13 mouse cellular contexts compared by ENCODE assay signal in genomic region chr4:149942831-149943741, GRCm38 (mm10). TPM values are rescaled to one million over a fixed set of nuclear protein-coding genes. Genes with fewer than 3 reads are reported as not detected.
DNase-seq lines count a peak whose midpoint lies in the region; ATAC-seq lines count a peak whose summit lies in the region.
"Had no signal": no experiment of that assay in that cellular context is flagged by ENCODE, and none has a peak within 500 bp of the region (broad histone marks: within the 10 kb centered on the region; RNA-seq: fewer than 3 reads in every experiment).

No protein-coding gene starts in this region.

- ATAC-seq in hindbrain, embryonic 11.5 days (ENCODE audit: low FRiP score): no peak
- ATAC-seq in embryonic facial prominence, embryonic 13.5 days (ENCODE audit: insufficient number of reproducible peaks, insufficient read depth, low FRiP score, low TSS enrichment, low read depth): no peak
- ATAC-seq in midbrain, embryonic 16.5 days: no peak

- peaks cover 81% of the 10 kb centered on the region for H3K4me1 ChIP-seq in hindbrain, embryonic 10.5 days (replicated peaks)
- H3K4me1 ChIP-seq in hindbrain, embryonic 11.5 days (replicated peaks; ENCODE audit: control insufficient read depth, insufficient read depth, low read length): peaks cover 21% of the 10 kb centered on the region
- H3K4me1 ChIP-seq in embryonic facial prominence, embryonic 13.5 days: peaks cover 86% of the 10 kb centered on the region
- H3K4me1 ChIP-seq in midbrain, embryonic 16.5 days (ENCODE audit: control insufficient read depth, insufficient read depth, low read length): peaks cover 20% of the 10 kb centered on the region

- H3K27ac ChIP-seq in hindbrain, embryonic 10.5 days: peak overlapping the region; percentile 60
- no peak overlapping the region for H3K27ac ChIP-seq in hindbrain, embryonic 11.5 days (ENCODE audit: low read depth, low read length)
- peak overlapping the region; percentile 39 for H3K27ac ChIP-seq in embryonic facial prominence, embryonic 13.5 days
- H3K27ac ChIP-seq in midbrain, embryonic 16.5 days (ENCODE audit: low read length): 0 out of 2 replicates have a peak overlapping the region, but pooled peaks have one; percentile 26
- H3K27ac ChIP-seq: forebrain, embryonic 12.5 days; hindbrain, embryonic 15.5 days; neural tube, embryonic 12.5 days had no signal

- H3K9me3 ChIP-seq in hindbrain, embryonic 10.5 days: no peaks in the 10 kb centered on the region
- no peaks in the 10 kb centered on the region for H3K9me3 ChIP-seq in hindbrain, embryonic 11.5 days (ENCODE audit: control insufficient read depth, low read length)
- H3K9me3 ChIP-seq in embryonic facial prominence, embryonic 13.5 days: no peaks in the 10 kb centered on the region
- no peaks in the 10 kb centered on the region for H3K9me3 ChIP-seq in midbrain, embryonic 16.5 days (replicated peaks; ENCODE audit: control insufficient read depth, low read length, poor library complexity, severe bottlenecking)
- H3K9me3 ChIP-seq: forebrain, embryonic 12.5 days; hindbrain, embryonic 15.5 days; neural tube, embryonic 12.5 days had no signal

- no peak for DNase-seq in hindbrain, embryonic 10.5 days (ENCODE audit: low spot score)
- DNase-seq in hindbrain, embryonic 11.5 days (ENCODE audit: low spot score): no peak
- peak; percentile 30 for DNase-seq in cerebellum, adult 8-10 months
- no peak for DNase-seq in c-Kit-positive CD71-positive TER-119-positive erythroid progenitor cells, embryonic 14.5 days (ENCODE audit: low spot score)
- no peak for DNase-seq in adrenal gland, adult 2 months
- DNase-seq: kidney, postnatal 25 days; right cerebral cortex, postnatal 25 days had no signal

- 65% methylated on average over 10 of the region's 10 CpGs for WGBS in hindbrain, embryonic 10.5 days
- WGBS in hindbrain, embryonic 11.5 days: 52% methylated on average over 10 of the region's 10 CpGs
- 34% methylated on average over 10 of the region's 10 CpGs for WGBS in embryonic facial prominence, embryonic 13.5 days
- 44% methylated on average over 10 of the region's 10 CpGs for WGBS in midbrain, embryonic 16.5 days

- H3K36me3 ChIP-seq in hindbrain, embryonic 10.5 days: no peaks in the 10 kb centered on the region
- H3K36me3 ChIP-seq in hindbrain, embryonic 11.5 days (ENCODE audit: control insufficient read depth, insufficient read depth, low read length): no peaks in the 10 kb centered on the region
- no peaks in the 10 kb centered on the region for H3K36me3 ChIP-seq in embryonic facial prominence, embryonic 13.5 days
- H3K36me3 ChIP-seq in midbrain, embryonic 16.5 days (ENCODE audit: control insufficient read depth, insufficient read depth, low read length): no peaks in the 10 kb centered on the region
- H3K36me3 ChIP-seq: forebrain, embryonic 12.5 days; hindbrain, embryonic 15.5 days; neural tube, embryonic 12.5 days had no signal

- H3K4me2 ChIP-seq in hindbrain, embryonic 11.5 days (replicated peaks; ENCODE audit: low read depth, low read length): no peak overlapping the region
- peak overlapping the region; percentile 35 for H3K4me2 ChIP-seq in embryonic facial prominence, embryonic 13.5 days
- H3K4me2 ChIP-seq in midbrain, embryonic 16.5 days (ENCODE audit: low read length): no peak overlapping the region
- H3K4me2 ChIP-seq: forebrain, embryonic 12.5 days; hindbrain, embryonic 15.5 days had no signal

- H3K9ac ChIP-seq in hindbrain, embryonic 11.5 days (ENCODE audit: low read depth, low read length): no peak overlapping the region
- peak overlapping the region; percentile 40 for H3K9ac ChIP-seq in embryonic facial prominence, embryonic 13.5 days
- no peak overlapping the region for H3K9ac ChIP-seq in midbrain, embryonic 16.5 days (ENCODE audit: low read depth, low read length)
- H3K9ac ChIP-seq: forebrain, embryonic 12.5 days; hindbrain, embryonic 15.5 days; neural tube, embryonic 12.5 days had no signal

- H3K27me3 ChIP-seq in hindbrain, embryonic 10.5 days (ENCODE audit: insufficient read depth, poor library complexity, severe bottlenecking): peaks cover 47% of the 10 kb centered on the region
- H3K27me3 ChIP-seq in hindbrain, embryonic 11.5 days (ENCODE audit: control insufficient read depth, insufficient read depth, low read length): no peaks in the 10 kb centered on the region
- no peaks in the 10 kb centered on the region for H3K27me3 ChIP-seq in embryonic facial prominence, embryonic 13.5 days
- H3K27me3 ChIP-seq in midbrain, embryonic 16.5 days (ENCODE audit: control insufficient read depth, insufficient read depth, low read depth, low read length): no peaks in the 10 kb centered on the region
- H3K27me3 ChIP-seq: hindbrain, embryonic 15.5 days; neural tube, embryonic 12.5 days had no signal

- no peak overlapping the region for H3K4me3 ChIP-seq in hindbrain, embryonic 10.5 days
- H3K4me3 ChIP-seq in hindbrain, embryonic 11.5 days (ENCODE audit: low read depth, low read length): no peak overlapping the region
- H3K4me3 ChIP-seq in embryonic facial prominence, embryonic 13.5 days: no peak overlapping the region
- no peak overlapping the region for H3K4me3 ChIP-seq in midbrain, embryonic 16.5 days (ENCODE audit: low read depth, low read length)
- H3K4me3 ChIP-seq: forebrain, embryonic 12.5 days; hindbrain, embryonic 15.5 days; neural tube, embryonic 12.5 days had no signal

RNA-seq across cellular contexts. Expression of gene Spsb1, which starts 11.8 kb away (rescaled TPM):
- polyA plus RNA-seq in hindbrain, embryonic 10.5 days (2016; fragmentation: Nextera tagmentation; extraction: Ambion mirVana): 10.7 and 12.0 TPM in 2 replicates
- 11.7 and 12.0 TPM in 2 replicates for polyA plus RNA-seq in hindbrain, embryonic 11.5 days (2014; fragmentation: Nextera tagmentation; extraction: Ambion mirVana)
- polyA plus RNA-seq in embryonic facial prominence, embryonic 13.5 days (2015; fragmentation: Nextera tagmentation; extraction: Ambion mirVana): 12.2 and 13.5 TPM in 2 replicates
- polyA plus RNA-seq in midbrain, embryonic 16.5 days (2015; fragmentation: Nextera tagmentation; extraction: Ambion mirVana): 3.8 and 5.1 TPM in 2 replicates
- 10 to 100 TPM; 22.2 to 29.5 TPM for total RNA-seq in adrenal gland, adult 2 months (2021)
- 26.3 and 26.9 TPM in 2 replicates for polyA plus RNA-seq in adrenal gland, adult 2 months (2012; rRNA removed)
- total RNA-seq: common myeloid progenitor, adult 5-6 weeks had no signal
